Mouse (Mus musculus) MEL (cell line): Measurements from ENCODE around the gene Smyd3.

ENCODE experiments used
- CTCF ChIP-seq, 3 experiments: IDR thresholded peaks in 2 of 3; conservative IDR thresholded peaks in 1 of 3; 2 replicates each; pipeline ENCODE4 v1.5.1; 2011 to 2012; ENCODE audit warnings: low read length in 3 of 3, low read depth in 2 of 3, mild to moderate bottlenecking in 2 of 3, improper control_type of control experiment in 1 of 3, inconsistent platforms in 1 of 3, mixed read lengths in 1 of 3, moderate library complexity in 1 of 3; ENCODE audit not compliant: control insufficient read depth in 1 of 3, insufficient read depth in 1 of 3, poor library complexity in 1 of 3, severe bottlenecking in 1 of 3
- E2F4 ChIP-seq: IDR thresholded peaks from 2 replicates; pipeline ENCODE4 v1.6.1; 2011; ENCODE audit warnings: low read depth, low read length, improper control_type of control experiment, borderline replicate concordance
- HCFC1 ChIP-seq: IDR thresholded peaks from 2 replicates; pipeline ENCODE4 v1.6.1; 2012; ENCODE audit warnings: low read depth, mild to moderate bottlenecking, inconsistent platforms, low read length, improper control_type of control experiment, moderate library complexity
- MAFK ChIP-seq: IDR thresholded peaks from 2 replicates; pipeline ENCODE4 v1.6.1; 2011; ENCODE audit warnings: low read depth, mild to moderate bottlenecking, low read length, improper control_type of control experiment, borderline replicate concordance
- POLR2A ChIP-seq, 2 experiments: IDR thresholded peaks; 2 replicates each; pipeline ENCODE4 v1.6.1; 2011 to 2012; ENCODE audit warnings: low read length in 2 of 2, mild to moderate bottlenecking in 2 of 2, control low read depth in 1 of 2, improper control_type of control experiment in 1 of 2, low read depth in 1 of 2, moderate library complexity in 1 of 2; ENCODE audit not compliant: control insufficient read depth in 1 of 2, insufficient read depth in 1 of 2, poor library complexity in 1 of 2
- POLR2AphosphoS2 ChIP-seq: IDR thresholded peaks from 2 replicates; pipeline ENCODE4 v1.6.1; 2011; ENCODE audit warnings: low read length, improper control_type of control experiment
- UBTF ChIP-seq: IDR thresholded peaks from 2 replicates; pipeline ENCODE4 v1.6.1; 2012; ENCODE audit warnings: low read depth, mild to moderate bottlenecking, inconsistent platforms, low read length, improper control_type of control experiment, moderate library complexity, borderline replicate concordance; ENCODE audit not compliant: insufficient read depth

DNA sequence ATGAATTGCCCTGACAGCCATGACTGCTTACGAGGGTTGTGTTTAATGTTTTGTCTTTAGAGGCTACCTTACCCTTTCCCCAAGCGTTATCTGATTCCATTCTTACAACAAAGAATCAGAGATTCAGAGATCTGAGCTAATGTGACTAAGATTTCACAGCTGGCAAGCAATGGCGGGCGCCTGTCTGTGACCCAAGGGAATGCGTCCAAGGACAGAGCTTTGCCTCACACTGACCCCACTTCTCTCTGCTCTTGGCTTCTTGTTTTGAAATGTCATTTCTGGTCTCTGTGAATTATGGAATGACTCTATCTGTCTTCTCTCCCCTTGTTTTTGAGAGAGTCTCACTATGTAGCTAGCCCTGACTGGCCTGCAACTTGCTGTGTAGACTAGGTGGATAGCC lies 46.1 kb upstream of the Smyd3 start:
- TF ChIP-seq MAFK (no peak), POLR2A (IDR thresholded peaks at IDR 0.05; ENCODE audit: control insufficient read depth in 1 of 2, insufficient read depth in 1 of 2, low read depth in 1 of 2, low read length in 2 of 2, poor library complexity in 1 of 2) (no peak), CTCF (IDR thresholded peaks at IDR 0.05 in 2 of 3, conservative IDR thresholded peaks at IDR 0.05 in 1 of 3; ENCODE audit: control insufficient read depth in 1 of 3, insufficient read depth in 1 of 3, low read depth in 2 of 3, low read length in 3 of 3, poor library complexity in 1 of 3, severe bottlenecking in 1 of 3) (no peak), UBTF (no peak), E2F4 (no peak), POLR2AphosphoS2 (no peak), HCFC1 (no peak)
